Mouse (Mus musculus) megakaryocyte, adult 5-6 weeks (primary cell): ENCODE results near the gene Epgn. TPM values are rescaled to one million over a fixed set of nuclear protein-coding genes. Genes with fewer than 3 reads are reported as not detected.

ENCODE experiments used
- total RNA-seq, 2 experiments: library from RNA; stranded (forward) in 1 of 2; stranded (reverse) in 1 of 2; fragments of 153-499, 151-499 nt in 1 of 2; fragments of 221-1000, 200-1000 nt in 1 of 2; gene quantifications; 2 replicates each; pipeline versions ENCODE4 v1.2.3 to v1.2.4; 2015 to 2017

Gene Epgn
- total RNA-seq, 2 experiments from 2014 or later: not detected

Other genes starting within 250 kb of the Epgn start
- gene Cxcl3, start 241.4 kb upstream of the Epgn start, total RNA-seq (2015): not detected in 2 replicates
- not detected in 2 replicates for gene Cxcl3, start 241.4 kb upstream of the Epgn start, total RNA-seq (2017)
- not detected in 2 replicates for gene Cxcl15, start 232.9 kb upstream of the Epgn start, total RNA-seq (2015)
- gene Cxcl15, start 232.9 kb upstream of the Epgn start, total RNA-seq (2017): not detected in 2 replicates
- gene Cxcl1, start 136.2 kb upstream of the Epgn start, total RNA-seq (2015): 0.36 TPM in 1 of 2 replicates, not detected in the other
- 0.16 and 0.70 TPM in 2 replicates for gene Cxcl1, start 136.2 kb upstream of the Epgn start, total RNA-seq (2017)
- gene Cxcl2, start 123.6 kb upstream of the Epgn start, total RNA-seq (2015): 12.9 and 38.9 TPM in 2 replicates
- 19.7 and 51.7 TPM in 2 replicates for gene Cxcl2, start 123.6 kb upstream of the Epgn start, total RNA-seq (2017)
- gene Mthfd2l, start 96.3 kb upstream of the Epgn start, total RNA-seq (2015): 3.3 and 4.4 TPM in 2 replicates
- gene Mthfd2l, start 96.3 kb upstream of the Epgn start, total RNA-seq (2017): 3.2 and 9.7 TPM in 2 replicates
- gene Ereg, start 47.2 kb downstream of the Epgn start, total RNA-seq (2015): not detected in 2 replicates
- not detected in 2 replicates for gene Ereg, start 47.2 kb downstream of the Epgn start, total RNA-seq (2017)
- gene Areg, start 112.1 kb downstream of the Epgn start, total RNA-seq (2015): 0.39 and 0.60 TPM in 2 replicates
- gene Areg, start 112.1 kb downstream of the Epgn start, total RNA-seq (2017): not detected in 2 replicates